Mouse (Mus musculus): ENCODE measurements at regions not wholly inside any gene's neighbourhood (a gene's known extent, or its start where the extent isn't known, plus 50 kb on each side); places are given as distances from the start of the nearest gene placed in this dataset.

GRCm38 (mm10) chr12:56275556-56276242 lies 70.0 kb downstream of the Mbip start:
- DNase-seq (ENCODE audit: extremely low read depth, low read depth), result no peak

- no peak for DNase-seq (ENCODE audit: extremely low read depth, low read depth)
These were observed 80.6 kb downstream of the Mbip start for GRCm38 (mm10) chr12:56265049-56265448.

DNA sequence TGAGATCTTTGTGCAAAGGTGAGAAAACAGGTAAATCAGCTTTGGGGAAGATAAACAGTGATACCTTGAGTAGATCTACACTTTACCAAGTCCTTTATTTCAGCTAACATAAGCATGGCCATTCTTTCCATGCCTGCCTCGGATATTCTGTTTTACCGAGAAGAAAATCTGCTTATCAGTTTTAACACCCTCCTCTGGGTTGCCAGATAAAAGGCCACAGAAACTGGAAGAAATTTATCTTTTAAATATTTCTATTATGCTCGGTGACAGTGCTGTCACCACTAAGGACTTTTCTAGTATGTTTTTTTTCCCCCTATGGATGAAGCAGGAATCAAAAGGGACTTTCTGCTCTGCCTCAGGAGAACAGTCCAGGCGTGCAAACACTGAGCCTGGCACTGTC lies 84.2 kb downstream of the Mbip start:
- DNase-seq (ENCODE audit: extremely low read depth, low read depth), result peak; percentile 41

- DNase-seq (ENCODE audit: extremely low read depth, low read depth), result no peak
These were observed 87.2 kb downstream of the Mbip start for GRCm38 (mm10) chr12:56258401-56259050.

DNA sequence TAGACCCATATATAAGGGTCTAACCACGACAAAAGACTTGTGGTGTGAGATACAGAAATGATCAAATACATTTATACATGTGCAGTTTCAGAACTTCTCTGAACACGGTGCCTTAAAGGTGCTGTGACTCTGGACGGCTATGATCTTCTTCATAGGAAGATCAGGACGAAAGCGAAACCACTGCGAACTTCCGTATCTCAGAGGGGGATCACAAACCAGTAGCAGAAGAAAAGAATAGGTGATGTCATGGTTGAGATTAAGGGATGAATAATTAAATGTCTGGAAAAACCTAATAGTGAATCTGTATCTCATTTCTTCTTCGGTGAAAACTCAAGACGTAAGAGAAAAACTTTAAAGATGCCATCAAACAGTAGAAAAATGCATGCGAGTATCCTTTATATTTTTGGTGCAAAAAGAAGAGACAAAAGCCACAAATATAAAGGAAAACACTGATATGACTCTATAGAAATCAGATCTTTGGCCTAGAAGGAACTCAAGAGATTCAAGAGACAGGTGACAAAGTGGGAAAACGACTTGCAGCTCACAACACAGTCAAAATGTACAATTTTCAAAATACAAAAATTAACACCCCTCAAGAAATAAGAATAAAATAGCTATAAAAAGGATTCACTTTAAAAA lies 89.3 kb downstream of the Mbip start:
- DNase-seq (ENCODE audit: extremely low read depth, low read depth), result peak; percentile 23

- DNase-seq (ENCODE audit: extremely low read depth, low read depth), result no peak
These were observed 92.9 kb downstream of the Mbip start for GRCm38 (mm10) chr12:56252612-56253444.

GRCm38 (mm10) chr12:56250262-56250661 lies 95.4 kb downstream of the Mbip start:
- no peak for DNase-seq (ENCODE audit: extremely low read depth, low read depth)

DNA sequence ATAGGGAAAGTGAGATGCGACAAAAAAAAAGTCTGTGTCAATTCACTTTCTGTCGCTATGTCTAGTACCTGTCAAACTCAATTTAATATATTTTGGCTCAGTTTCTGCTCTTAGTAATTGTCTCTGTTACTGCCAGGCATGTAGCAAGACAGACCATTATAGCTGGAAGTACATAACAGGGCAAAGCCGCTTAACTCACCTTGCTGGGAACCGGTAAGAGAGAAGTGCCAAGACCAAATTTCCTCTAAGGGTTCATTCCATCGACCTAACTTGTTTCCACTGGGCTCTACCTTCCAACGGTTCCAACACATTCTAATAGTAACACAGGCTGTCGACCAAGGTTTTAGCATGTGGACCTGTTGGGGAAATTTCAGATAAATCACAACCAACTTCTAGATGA lies 99.3 kb downstream of the Mbip start:
- DNase-seq (ENCODE audit: extremely low read depth, low read depth), result no peak

DNA sequence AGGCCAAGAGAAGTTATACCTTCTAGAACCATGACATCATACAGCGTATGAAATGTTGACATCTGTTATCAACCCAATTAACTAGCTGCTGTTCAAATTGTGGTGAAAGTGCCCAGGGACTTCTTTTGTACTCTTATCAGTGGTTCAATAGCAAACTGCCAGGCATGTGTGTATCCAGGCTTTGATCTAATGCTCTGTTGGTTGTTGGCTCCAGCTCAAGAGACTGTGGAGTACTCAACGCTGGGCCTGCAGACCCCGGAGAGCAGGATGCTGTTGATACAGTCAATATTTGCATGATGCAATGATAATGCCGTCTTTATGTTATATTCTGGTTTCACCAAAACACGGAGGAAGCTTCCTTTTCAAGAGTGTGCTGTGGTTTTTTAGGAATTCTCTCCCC lies 102.9 kb downstream of the Mbip start:
- DNase-seq (ENCODE audit: extremely low read depth, low read depth), result no peak

DNA sequence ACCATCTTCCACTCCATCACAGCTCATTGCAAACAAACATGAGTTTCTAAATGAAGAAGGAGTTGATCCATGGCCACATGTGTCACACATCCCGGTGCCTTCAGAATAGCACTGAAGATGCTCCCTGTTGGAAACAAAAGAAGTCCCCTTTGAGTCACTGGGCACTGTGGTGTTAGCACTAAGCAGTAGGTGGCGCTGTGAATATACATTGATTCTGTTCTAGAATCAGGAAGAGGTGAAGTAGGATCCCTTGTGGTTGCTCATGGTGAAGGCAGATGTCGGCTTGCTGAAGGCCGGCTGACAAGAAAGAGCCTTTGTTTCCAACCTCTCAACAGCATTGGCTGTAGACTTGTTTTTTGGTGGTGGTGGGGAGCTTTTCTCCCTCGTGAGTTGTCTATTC lies 104.0 kb downstream of the Mbip start:
- DNase-seq (ENCODE audit: extremely low read depth, low read depth), result peak; percentile 64

GRCm38 (mm10) chr12:56240206-56240605 lies 105.5 kb downstream of the Mbip start:
- no peak for DNase-seq (ENCODE audit: extremely low read depth, low read depth)

DNA sequence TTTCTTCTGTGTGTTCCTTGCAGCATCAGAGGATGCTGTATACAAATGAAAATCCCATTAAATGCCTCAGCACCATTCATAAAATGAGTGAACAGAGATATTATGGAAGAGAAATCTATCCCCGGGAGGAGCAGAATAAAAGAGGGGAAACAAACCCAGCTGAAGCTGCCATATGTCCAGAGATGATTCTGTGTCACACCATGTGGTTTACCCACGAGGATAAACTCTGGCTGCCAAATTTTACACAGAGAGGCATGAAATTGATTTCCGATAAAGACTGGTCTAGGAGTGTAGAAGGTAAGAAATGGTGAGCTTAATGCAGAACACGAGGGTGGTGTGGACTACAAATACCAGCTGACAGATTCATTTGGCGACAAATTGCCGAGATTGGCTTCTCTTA lies 111.1 kb downstream of the Mbip start:
- DNase-seq (ENCODE audit: extremely low read depth, low read depth), result no peak

- DNase-seq (ENCODE audit: extremely low read depth, low read depth), result no peak
These were observed 112.5 kb downstream of the Mbip start for GRCm38 (mm10) chr12:56233209-56233608.

GRCm38 (mm10) chr12:56224142-56224895 lies 121.4 kb downstream of the Mbip start:
- no peak for DNase-seq (ENCODE audit: extremely low read depth, low read depth)

DNA sequence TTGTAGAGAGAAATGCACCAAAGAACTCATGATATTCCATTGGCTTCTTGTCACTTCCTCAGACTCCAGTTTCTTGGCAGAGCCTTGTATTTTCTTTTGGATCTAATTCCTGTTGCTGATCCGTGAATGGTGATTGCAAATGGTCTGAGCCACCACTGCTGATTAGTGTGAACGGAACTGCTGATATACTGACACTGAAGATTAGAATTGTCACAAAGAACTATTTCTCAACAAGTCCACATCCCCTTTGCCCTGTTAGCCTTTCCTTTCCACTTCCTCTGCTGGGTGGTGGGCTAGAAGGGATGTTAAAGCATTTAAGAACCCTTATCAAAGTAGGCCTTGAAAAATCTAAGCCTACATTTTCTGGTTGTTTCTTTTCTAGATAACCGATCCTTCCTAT lies 152.2 kb downstream of the Mbip start:
- DNase-seq (ENCODE audit: extremely low read depth, low read depth), result no peak

DNA sequence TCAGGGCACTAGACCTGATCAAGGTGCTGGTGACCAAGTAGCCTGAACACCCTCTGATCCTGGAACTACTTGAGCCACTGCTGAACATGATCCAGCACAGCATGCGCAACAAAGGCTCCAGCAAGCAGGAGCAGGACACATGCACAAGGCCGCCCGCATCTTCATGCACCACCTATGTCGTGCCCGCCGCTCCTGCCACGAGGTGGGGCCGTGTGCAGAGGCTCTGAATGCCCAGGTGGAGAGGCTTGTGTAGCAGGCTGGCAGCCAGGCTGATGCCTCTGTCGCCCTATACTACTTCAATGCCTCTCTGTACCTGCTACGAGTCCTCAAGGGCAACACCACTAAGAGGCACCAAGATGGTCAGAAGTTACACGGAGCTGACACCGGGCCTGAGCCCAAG lies 156.1 kb downstream of the Mbip start:
- no peak for DNase-seq (ENCODE audit: extremely low read depth, low read depth)

DNA sequence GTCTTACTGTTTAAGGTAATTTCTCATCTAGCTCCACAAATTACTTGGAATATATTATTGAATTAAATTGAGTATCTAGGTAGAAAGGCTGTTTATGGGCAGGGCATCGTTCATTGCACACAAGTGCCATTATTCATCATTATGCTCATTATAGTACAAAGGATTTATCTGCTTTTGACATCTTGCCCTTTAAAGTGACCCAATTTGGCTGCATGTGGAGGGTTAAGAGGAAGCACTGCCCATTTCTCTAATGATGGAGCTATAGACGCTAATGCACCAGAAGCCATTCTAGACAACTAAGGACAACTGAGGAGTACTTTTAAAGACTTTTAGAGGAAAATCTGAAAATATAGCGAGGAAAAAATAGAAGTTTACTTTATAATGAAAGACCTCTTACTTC lies 185.0 kb downstream of the Mbip start:
- no peak for DNase-seq (ENCODE audit: extremely low read depth, low read depth)

DNA sequence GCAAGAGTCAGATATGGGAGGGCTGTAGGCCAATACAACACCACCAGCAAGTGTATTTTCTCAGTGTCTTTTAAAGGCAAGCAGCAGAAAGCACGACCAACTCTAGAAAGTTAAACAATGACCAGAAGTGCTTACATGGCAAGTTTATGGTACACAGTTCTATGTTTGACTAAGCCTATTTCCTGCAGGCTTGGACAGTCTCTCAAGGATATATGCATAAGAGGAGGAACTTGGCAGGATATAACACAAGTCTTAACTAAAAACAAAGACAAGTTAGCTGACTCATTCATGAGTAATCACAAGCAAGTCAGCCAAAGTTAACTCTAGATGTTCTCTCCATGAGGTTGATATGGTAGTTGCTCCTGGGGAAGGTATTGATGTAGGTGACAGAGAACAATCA lies 201.3 kb downstream of the Mbip start:
- no peak for DNase-seq (ENCODE audit: extremely low read depth, low read depth)

DNA sequence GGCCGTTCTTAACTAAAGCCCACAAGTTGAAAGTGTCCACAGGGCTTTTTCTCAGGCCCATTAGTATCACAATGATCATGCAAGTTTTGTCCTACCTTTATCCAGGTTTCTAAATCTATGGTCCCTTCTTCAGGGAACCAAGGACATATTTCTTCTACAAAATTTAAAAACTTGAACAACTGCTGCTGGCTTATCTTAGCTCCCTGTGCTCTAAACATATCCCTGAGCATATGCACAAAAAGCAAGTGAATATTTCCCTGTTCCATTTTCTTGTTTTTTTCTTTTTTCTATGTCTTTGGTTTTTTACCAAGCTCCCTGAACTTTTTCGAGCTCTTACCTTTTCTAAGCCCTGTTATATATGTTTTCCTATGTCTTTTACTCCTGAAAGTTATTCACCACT lies 201.9 kb downstream of the Mbip start:
- DNase-seq (ENCODE audit: extremely low read depth, low read depth), result no peak

DNA sequence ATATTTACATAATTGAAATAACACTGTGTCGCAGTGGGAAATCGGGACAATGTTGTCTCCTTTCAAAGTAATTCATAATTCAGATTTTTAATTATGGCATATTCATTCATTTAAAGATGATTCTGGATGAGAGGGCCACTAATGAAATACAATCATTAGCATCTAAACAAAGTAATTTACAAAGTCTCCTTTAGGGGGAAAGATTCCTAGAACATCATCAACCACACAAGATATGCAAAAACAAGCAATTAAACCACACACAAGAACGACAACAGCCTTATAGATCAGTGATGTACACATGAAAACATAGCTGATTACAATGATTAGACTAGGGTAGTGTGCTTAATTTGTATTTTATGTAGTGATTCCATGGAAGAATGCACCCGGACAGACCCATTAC lies 231.2 kb downstream of the Mbip start:
- no peak for DNase-seq (ENCODE audit: extremely low read depth, low read depth)

- DNase-seq (ENCODE audit: extremely low read depth, low read depth), result no peak
These were observed 245.3 kb downstream of the Brms1l start for GRCm38 (mm10) chr12:56081406-56081805.

All from MEL-GATA-1-ER (cell line).